Comparison of ENCODE assay signal across 9 mouse cellular contexts in genomic region chr11:71032070-71032469, GRCm38 (mm10). TPM values are rescaled to one million over a fixed set of nuclear protein-coding genes. Genes with fewer than 3 reads are reported as not detected.
DNase-seq lines count a peak whose midpoint lies in the region; ATAC-seq and TF ChIP-seq lines count a peak whose summit lies in the region.
"Had no signal": no experiment of that assay in that cellular context is flagged by ENCODE, and none has a peak within 500 bp of the region (broad histone marks: within the 10 kb centered on the region; RNA-seq: fewer than 3 reads in every experiment).

No protein-coding gene starts in this region.

- intact Hi-C loops in heart, postnatal 36 days (cut with DNase I): no loop called here

- no peak for TF ChIP-seq CTCF in cerebellum, adult 2 months (IDR thresholded peaks at IDR 0.05; ENCODE audit: borderline replicate concordance, insufficient read depth, low read depth, low read length)

- 65% methylated on average over 7 of the region's 7 CpGs for WGBS in heart, embryonic 16.5 days
- WGBS in embryonic facial prominence, embryonic 12.5 days: 61% methylated on average over 7 of the region's 7 CpGs
- 51% methylated on average over 7 of the region's 7 CpGs for WGBS in hindbrain, embryonic 14.5 days
- WGBS in midbrain, embryonic 15.5 days: 37% methylated on average over 7 of the region's 7 CpGs
- WGBS in cerebellum, adult 2 months: 62% methylated on average over 7 of the region's 7 CpGs

- no peaks in the 10 kb centered on the region for H3K4me1 ChIP-seq in heart, embryonic 16.5 days (ENCODE audit: control insufficient read depth, insufficient read depth, low read length)
- H3K4me1 ChIP-seq in embryonic facial prominence, embryonic 12.5 days: peaks cover 8% of the 10 kb centered on the region
- peaks cover 17% of the 10 kb centered on the region for H3K4me1 ChIP-seq in hindbrain, embryonic 14.5 days (replicated peaks; ENCODE audit: control insufficient read depth, insufficient read depth, low read length)
- H3K4me1 ChIP-seq in midbrain, embryonic 15.5 days: peaks cover 28% of the 10 kb centered on the region
- H3K4me1 ChIP-seq in cerebellum, adult 2 months (ENCODE audit: control insufficient read depth, insufficient read depth, low read length): no peaks in the 10 kb centered on the region

- peaks cover 11% of the 10 kb centered on the region for H3K36me3 ChIP-seq in heart, embryonic 16.5 days (ENCODE audit: control insufficient read depth, insufficient read depth)
- H3K36me3 ChIP-seq in embryonic facial prominence, embryonic 12.5 days: peaks cover 13% of the 10 kb centered on the region
- H3K36me3 ChIP-seq in hindbrain, embryonic 14.5 days (replicated peaks; ENCODE audit: control insufficient read depth, insufficient read depth): peaks cover 13% of the 10 kb centered on the region
- peaks cover 10% of the 10 kb centered on the region for H3K36me3 ChIP-seq in midbrain, embryonic 15.5 days (replicated peaks)

- peak overlapping the region; percentile 51 for H3K4me3 ChIP-seq in heart, embryonic 16.5 days (ENCODE audit: low read length)
- peak overlapping the region; percentile 60 for H3K4me3 ChIP-seq in embryonic facial prominence, embryonic 12.5 days
- H3K4me3 ChIP-seq in hindbrain, embryonic 14.5 days (replicated peaks; ENCODE audit: low read length): peak overlapping the region; percentile 84
- H3K4me3 ChIP-seq in midbrain, embryonic 15.5 days: peak overlapping the region; percentile 67
- H3K4me3 ChIP-seq in cerebellum, adult 2 months (replicated peaks; ENCODE audit: insufficient read depth, low read depth, low read length): no peak overlapping the region

- peak overlapping the region; percentile 64 for H3K4me2 ChIP-seq in heart, embryonic 16.5 days (ENCODE audit: low read depth, low read length)
- peak overlapping the region; percentile 65 for H3K4me2 ChIP-seq in embryonic facial prominence, embryonic 12.5 days (replicated peaks)
- peak overlapping the region; percentile 85 for H3K4me2 ChIP-seq in hindbrain, embryonic 14.5 days (replicated peaks)
- H3K4me2 ChIP-seq in midbrain, embryonic 15.5 days: peak overlapping the region; percentile 72

- no peak for TF ChIP-seq POLR2A in cerebellum, adult 2 months (IDR thresholded peaks at IDR 0.05; ENCODE audit: borderline replicate concordance, insufficient read depth, low read length)

- H3K27ac ChIP-seq in heart, embryonic 16.5 days (ENCODE audit: low read length): no peak overlapping the region
- peak overlapping the region; percentile 93 for H3K27ac ChIP-seq in embryonic facial prominence, embryonic 12.5 days
- H3K27ac ChIP-seq in hindbrain, embryonic 14.5 days: peak overlapping the region; percentile 98
- peak overlapping the region; percentile 95 for H3K27ac ChIP-seq in midbrain, embryonic 15.5 days
- H3K27ac ChIP-seq in cerebellum, adult 2 months (ENCODE audit: insufficient read depth, low read length): no peak overlapping the region

- no peaks in the 10 kb centered on the region for H3K27me3 ChIP-seq in heart, embryonic 16.5 days (ENCODE audit: control insufficient read depth, insufficient read depth, low read length)
- H3K27me3 ChIP-seq in embryonic facial prominence, embryonic 12.5 days: no peaks in the 10 kb centered on the region
- no peaks in the 10 kb centered on the region for H3K27me3 ChIP-seq in hindbrain, embryonic 14.5 days (ENCODE audit: control insufficient read depth, insufficient read depth, low read length)
- H3K27me3 ChIP-seq in midbrain, embryonic 15.5 days (replicated peaks): no peaks in the 10 kb centered on the region
- no peaks in the 10 kb centered on the region; the same call in 1 of the 2 replicates for H3K27me3 ChIP-seq in cerebellum, adult 2 months (ENCODE audit: control insufficient read depth, insufficient read depth, low read length)
- H3K27me3 ChIP-seq: CH12.LX had no signal

- ATAC-seq in heart, embryonic 16.5 days (replicated peaks; ENCODE audit: extremely low read depth, insufficient read depth, low FRiP score): no peak
- no peak for ATAC-seq in embryonic facial prominence, embryonic 12.5 days (ENCODE audit: insufficient number of reproducible peaks, insufficient read depth, low FRiP score, low TSS enrichment)
- no peak for ATAC-seq in hindbrain, embryonic 14.5 days (ENCODE audit: low FRiP score)
- ATAC-seq in midbrain, embryonic 15.5 days (replicated peaks): no peak

- no peaks in the 10 kb centered on the region for H3K9me3 ChIP-seq in heart, embryonic 16.5 days (replicated peaks; ENCODE audit: control insufficient read depth, low read length)
- H3K9me3 ChIP-seq in embryonic facial prominence, embryonic 12.5 days: no peaks in the 10 kb centered on the region
- no peaks in the 10 kb centered on the region for H3K9me3 ChIP-seq in hindbrain, embryonic 14.5 days (ENCODE audit: control insufficient read depth, low read length)
- H3K9me3 ChIP-seq in midbrain, embryonic 15.5 days: no peaks in the 10 kb centered on the region

- no peak for DNase-seq in heart, postnatal 36 days
- DNase-seq in hindbrain, embryonic 14.5 days (ENCODE audit: low spot score): no peak
- no peak for DNase-seq in MN1 (ENCODE audit: low spot score)
- no peak for DNase-seq in cerebellum, adult 2 months
- DNase-seq in adrenal gland, adult 8-10 months: no peak

- no peak overlapping the region; the same call in 1 of the 2 replicates for H3K9ac ChIP-seq in heart, embryonic 16.5 days (ENCODE audit: low read length)
- H3K9ac ChIP-seq in embryonic facial prominence, embryonic 12.5 days: peak overlapping the region; percentile 70
- peak overlapping the region; percentile 99 for H3K9ac ChIP-seq in hindbrain, embryonic 14.5 days
- H3K9ac ChIP-seq in midbrain, embryonic 15.5 days: peak overlapping the region; percentile 76

RNA-seq across cellular contexts. Expression of gene 6330403K07Rik, which starts 1.2 kb away (rescaled TPM):
- polyA plus RNA-seq in heart, embryonic 16.5 days (2015; fragmentation: Nextera tagmentation; extraction: Ambion mirVana): 18.0 and 20.9 TPM in 2 replicates
- under 1 TPM; 0.22 to 0.44 TPM for total RNA-seq in heart, postnatal 36 days (2021)
- 270 and 273 TPM in 2 replicates for polyA plus RNA-seq in embryonic facial prominence, embryonic 12.5 days (2016; fragmentation: Nextera tagmentation; extraction: Ambion mirVana)
- polyA plus RNA-seq in hindbrain, embryonic 14.5 days (2014; fragmentation: Nextera tagmentation; extraction: Ambion mirVana): 298 and 315 TPM in 2 replicates
- polyA plus RNA-seq in midbrain, embryonic 15.5 days (2015; fragmentation: Nextera tagmentation; extraction: Ambion mirVana): 718 and 742 TPM in 2 replicates
- polyA plus RNA-seq in cerebellum, adult 2 months (2012; rRNA removed): 161 and 184 TPM in 2 replicates
- 10 to 100 TPM; 16.5 to 25.6 (median 19.5) TPM for total RNA-seq in adrenal gland, adult 8-10 months (2022)
- total RNA-seq: CH12.LX had no signal

RNA-seq across cellular contexts. Expression of gene Derl2, which starts 12.4 kb away (rescaled TPM):
- polyA plus RNA-seq in heart, embryonic 16.5 days (2015; fragmentation: Nextera tagmentation; extraction: Ambion mirVana): 33.8 and 35.1 TPM in 2 replicates
- total RNA-seq in heart, postnatal 36 days (2021): 10 to 100 TPM; 32.2 to 38.4 TPM
- polyA plus RNA-seq in embryonic facial prominence, embryonic 12.5 days (2016; fragmentation: Nextera tagmentation; extraction: Ambion mirVana): 42.1 and 44.0 TPM in 2 replicates
- polyA plus RNA-seq in hindbrain, embryonic 14.5 days (2014; fragmentation: Nextera tagmentation; extraction: Ambion mirVana): 30.2 and 37.1 TPM in 2 replicates
- 28.8 and 33.1 TPM in 2 replicates for polyA plus RNA-seq in midbrain, embryonic 15.5 days (2015; fragmentation: Nextera tagmentation; extraction: Ambion mirVana)
- polyA plus RNA-seq in cerebellum, adult 2 months (2012; rRNA removed): 16.9 and 17.3 TPM in 2 replicates
- total RNA-seq in adrenal gland, adult 8-10 months (2022): 10 to 100 TPM; 73.5 to 99.8 (median 89.0) TPM

RNA-seq across cellular contexts. Expression of gene Mis12, which starts 12.7 kb away (rescaled TPM):
- 25.3 and 26.2 TPM in 2 replicates for polyA plus RNA-seq in heart, embryonic 16.5 days (2015; fragmentation: Nextera tagmentation; extraction: Ambion mirVana)
- total RNA-seq in heart, postnatal 36 days (2021): 1 to 10 TPM; 6.5 to 6.9 TPM
- polyA plus RNA-seq in embryonic facial prominence, embryonic 12.5 days (2016; fragmentation: Nextera tagmentation; extraction: Ambion mirVana): 57.5 and 58.0 TPM in 2 replicates
- 24.3 and 31.6 TPM in 2 replicates for polyA plus RNA-seq in hindbrain, embryonic 14.5 days (2014; fragmentation: Nextera tagmentation; extraction: Ambion mirVana)
- polyA plus RNA-seq in midbrain, embryonic 15.5 days (2015; fragmentation: Nextera tagmentation; extraction: Ambion mirVana): 37.5 and 39.2 TPM in 2 replicates
- polyA plus RNA-seq in cerebellum, adult 2 months (2012; rRNA removed): 13.7 and 15.2 TPM in 2 replicates
- total RNA-seq in adrenal gland, adult 8-10 months (2022): 10 to 100 TPM; 22.5 to 30.3 (median 26.7) TPM

RNA-seq across cellular contexts. Expression of gene Dhx33, which starts 27.8 kb away (rescaled TPM):
- polyA plus RNA-seq in heart, embryonic 16.5 days (2015; fragmentation: Nextera tagmentation; extraction: Ambion mirVana): 12.4 and 13.0 TPM in 2 replicates
- 10 to 100 TPM; 10.6 to 10.7 TPM for total RNA-seq in heart, postnatal 36 days (2021)
- 27.2 TPM in 2 replicates for polyA plus RNA-seq in embryonic facial prominence, embryonic 12.5 days (2016; fragmentation: Nextera tagmentation; extraction: Ambion mirVana)
- polyA plus RNA-seq in hindbrain, embryonic 14.5 days (2014; fragmentation: Nextera tagmentation; extraction: Ambion mirVana): 15.7 and 16.5 TPM in 2 replicates
- 15.3 and 16.2 TPM in 2 replicates for polyA plus RNA-seq in midbrain, embryonic 15.5 days (2015; fragmentation: Nextera tagmentation; extraction: Ambion mirVana)
- 22.1 and 25.5 TPM in 2 replicates for polyA plus RNA-seq in cerebellum, adult 2 months (2012; rRNA removed)
- 10 to 100 TPM; 32.5 to 34.6 (median 32.9) TPM for total RNA-seq in adrenal gland, adult 8-10 months (2022)

RNA-seq across cellular contexts. Expression of gene C1qbp, which starts 49.2 kb away (rescaled TPM):
- 279 and 291 TPM in 2 replicates for polyA plus RNA-seq in heart, embryonic 16.5 days (2015; fragmentation: Nextera tagmentation; extraction: Ambion mirVana)
- total RNA-seq in heart, postnatal 36 days (2021): 100 to 1,000 TPM; 226 to 228 TPM
- polyA plus RNA-seq in embryonic facial prominence, embryonic 12.5 days (2016; fragmentation: Nextera tagmentation; extraction: Ambion mirVana): 254 and 255 TPM in 2 replicates
- 171 and 174 TPM in 2 replicates for polyA plus RNA-seq in hindbrain, embryonic 14.5 days (2014; fragmentation: Nextera tagmentation; extraction: Ambion mirVana)
- polyA plus RNA-seq in midbrain, embryonic 15.5 days (2015; fragmentation: Nextera tagmentation; extraction: Ambion mirVana): 160 and 166 TPM in 2 replicates
- 102 and 107 TPM in 2 replicates for polyA plus RNA-seq in cerebellum, adult 2 months (2012; rRNA removed)
- 100 to 1,000 TPM; 181 to 218 (median 205) TPM for total RNA-seq in adrenal gland, adult 8-10 months (2022)

Comparison
In these comparisons a context has a peak if more than half of its experiments do, and no peak if none do; other contexts are left out.
1. H3K27ac ChIP-seq: peak in embryonic facial prominence, embryonic 12.5 days (single experiment), hindbrain, embryonic 14.5 days (single experiment) and midbrain, embryonic 15.5 days (single experiment); none in heart, embryonic 16.5 days (single experiment) and cerebellum, adult 2 months (single experiment).
2. Peak in every context shown above with its lines, with median percentiles within 50 percentile points of each other: H3K4me2 ChIP-seq.